Mouse (Mus musculus) hematopoietic stem cell, adult 5-6 weeks (primary cell): ENCODE results near the gene Cdan1. TPM values are rescaled to one million over a fixed set of nuclear protein-coding genes. Genes with fewer than 3 reads are reported as not detected.
"Not testable (repeated sequence)": the region's sequence is repeated elsewhere in the genome, so short reads cannot be mapped to it uniquely, and the experiment has no call there.

Experiments used
- ATAC-seq, 2 experiments: fragments of 125-278 bp in 1 of 2; replicated peaks in 1 of 2; 2 replicates each; pipeline ENCODE4 v1.8.0; 2016 to 2017; ENCODE audit warnings: inconsistent platforms in 2 of 2, mild to moderate bottlenecking in 2 of 2, moderate number of reproducible peaks in 2 of 2, low read depth in 1 of 2, moderate TSS enrichment in 1 of 2; ENCODE audit not compliant: low FRiP score in 2 of 2, poor library complexity in 2 of 2, severe bottlenecking in 2 of 2, insufficient read depth in 1 of 2, low TSS enrichment in 1 of 2
- total RNA-seq: library from RNA; stranded (forward); fragments of 172-1452, 232-1000 nt; gene quantifications from 2 replicates; pipeline ENCODE4 v1.2.3, GENCODE M21; 2017

Cdan1 gene
- total RNA-seq, 1 experiment from 2014 or later = 18.5 TPM

DNA sequence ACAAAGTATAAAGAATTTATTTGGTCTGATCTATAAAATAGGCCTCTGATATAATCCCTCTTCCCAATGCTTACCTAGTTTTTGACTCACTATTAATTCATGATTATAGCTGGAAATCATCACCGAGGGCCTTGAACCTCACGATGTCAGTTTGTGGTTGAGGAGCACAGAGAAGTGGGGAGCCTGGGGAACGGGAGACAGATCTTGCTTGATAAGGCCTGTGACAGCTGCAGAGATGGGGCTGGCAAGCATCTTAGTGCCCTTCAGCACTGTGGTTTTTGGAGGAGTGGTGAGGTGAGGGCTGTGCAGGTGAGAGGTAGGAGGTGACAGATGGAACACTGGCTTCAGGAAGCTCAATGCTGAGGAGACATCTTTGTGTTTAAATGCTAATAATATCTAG is 139.8 kb downstream of the Cdan1 start:
- no peak for ATAC-seq

DNA sequence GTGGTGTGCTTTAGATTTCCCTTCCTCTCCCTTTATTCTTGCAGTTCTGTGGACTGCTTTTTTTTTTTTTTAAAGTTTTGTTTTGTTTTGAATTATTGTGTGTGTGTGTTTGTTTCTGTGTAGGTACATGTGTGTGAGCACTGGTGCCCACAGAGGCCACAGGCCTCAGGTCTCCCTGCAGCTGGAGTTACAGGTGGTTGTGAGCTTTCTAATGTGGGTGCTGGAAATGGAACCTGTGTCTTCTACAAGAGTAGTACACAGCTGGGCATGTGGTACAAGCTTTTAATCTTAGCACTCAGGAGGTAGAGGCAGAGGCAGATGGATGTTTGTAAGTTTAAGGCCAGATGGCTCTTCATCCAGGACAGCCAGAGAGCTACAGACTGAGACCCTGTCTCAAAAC is 142.9 kb downstream of the Cdan1 start:
- ATAC-seq = no peak

DNA sequence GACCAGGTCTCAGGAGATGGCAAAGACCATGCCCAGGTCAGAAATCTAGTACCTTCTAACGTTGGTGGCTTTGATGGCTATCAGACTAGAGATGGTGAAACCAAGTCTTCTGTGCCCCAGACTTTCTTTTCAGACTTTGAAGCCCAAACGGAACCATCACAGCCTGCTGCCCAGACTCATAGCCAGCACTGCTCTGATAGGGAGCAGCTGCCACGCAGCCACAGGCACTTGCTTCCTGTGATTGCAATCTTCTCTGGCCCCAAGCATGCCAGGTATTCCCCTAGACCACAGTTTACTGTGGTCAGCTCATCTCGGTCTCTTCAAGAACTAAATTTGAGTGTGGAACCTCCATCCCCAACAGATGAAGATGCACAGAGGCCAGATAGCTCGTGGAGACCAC is 147.3 kb downstream of the Cdan1 start:
- ATAC-seq = no peak

DNA sequence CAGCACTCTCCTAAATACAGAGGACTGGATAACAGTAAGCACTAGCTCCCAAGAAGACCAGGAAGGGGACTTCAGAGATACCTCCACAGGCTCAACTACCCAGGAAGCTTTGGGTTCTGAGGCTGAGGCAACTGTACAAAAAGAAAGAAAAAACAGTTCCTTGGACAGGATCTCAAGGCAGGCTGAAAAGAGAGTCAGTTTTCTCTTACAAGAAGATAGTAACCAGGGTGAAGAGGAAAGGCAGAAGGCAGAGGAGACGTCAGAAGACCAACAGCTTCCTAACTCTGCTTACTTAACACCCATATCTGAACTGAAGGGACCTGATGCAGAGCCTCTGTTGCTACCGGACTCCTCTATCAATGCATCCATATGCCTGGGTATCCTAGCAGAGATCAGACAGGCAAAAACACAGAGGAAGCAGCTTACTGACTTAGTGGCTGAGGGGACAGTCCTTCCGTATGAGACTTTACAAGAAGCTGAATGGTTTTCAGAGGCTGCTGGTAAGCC is 149.5 kb downstream of the Cdan1 start:
- no peak for ATAC-seq

DNA sequence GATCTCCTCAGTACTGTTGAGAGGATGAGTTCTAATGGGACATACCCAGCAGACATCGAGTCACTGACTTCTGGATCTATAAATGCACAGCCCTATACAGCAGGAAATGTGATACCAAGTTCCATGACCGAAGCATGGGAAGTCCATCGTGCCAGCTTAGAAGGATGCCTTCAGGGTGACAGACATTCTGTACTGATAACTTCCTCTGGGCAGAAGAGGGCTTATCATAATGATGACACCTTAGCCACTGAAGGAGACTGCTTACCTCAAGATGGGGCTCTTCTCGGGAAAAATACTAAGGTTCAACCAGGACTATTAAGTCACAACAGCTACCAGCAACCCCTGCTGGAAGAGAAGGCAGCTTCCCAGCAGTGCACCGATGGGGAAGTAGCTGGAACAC is 152.2 kb downstream of the Cdan1 start:
- ATAC-seq = no peak; a peak in 1 of 4 replicates

DNA sequence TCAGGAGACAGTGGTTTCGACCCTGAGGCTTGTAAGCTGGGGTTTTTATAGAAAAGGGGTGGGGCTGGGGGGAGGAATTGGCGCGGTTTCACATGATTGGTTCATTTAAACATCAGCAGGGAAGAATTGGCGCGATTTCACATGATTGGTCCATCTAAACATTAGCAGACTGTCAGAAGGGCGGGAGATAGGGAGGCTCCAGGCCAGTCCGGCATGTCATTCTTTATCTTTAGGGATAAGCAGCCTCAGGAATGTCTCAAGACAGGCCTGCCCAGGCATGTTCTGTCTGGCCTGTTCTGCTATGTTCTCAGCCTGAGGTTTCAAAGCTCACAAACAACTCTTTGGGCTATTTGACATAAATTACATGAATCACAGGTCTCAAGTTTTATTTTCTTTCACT is 168.8 kb downstream of the Cdan1 start:
- not testable (repeated sequence) for ATAC-seq

DNA sequence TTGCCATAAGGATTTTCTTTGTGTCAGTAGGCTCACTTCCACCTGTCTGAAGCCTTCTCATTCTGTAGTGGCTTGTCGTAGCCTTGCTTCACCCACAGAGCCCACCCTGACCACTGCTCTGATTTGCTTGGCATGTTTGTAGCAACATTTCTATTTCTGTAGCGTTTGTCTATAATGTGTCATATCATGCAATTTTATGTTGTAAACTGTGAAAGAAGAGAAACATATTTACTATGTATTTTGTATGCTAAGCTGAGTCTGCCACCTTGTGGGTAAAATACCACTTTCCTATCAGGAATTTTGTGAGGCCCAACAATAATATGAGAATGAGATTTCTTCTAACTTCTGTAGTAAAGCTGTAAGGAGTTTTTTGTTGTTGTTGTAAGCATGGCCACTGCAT is 179.7 kb downstream of the Cdan1 start:
- no peak for ATAC-seq

DNA sequence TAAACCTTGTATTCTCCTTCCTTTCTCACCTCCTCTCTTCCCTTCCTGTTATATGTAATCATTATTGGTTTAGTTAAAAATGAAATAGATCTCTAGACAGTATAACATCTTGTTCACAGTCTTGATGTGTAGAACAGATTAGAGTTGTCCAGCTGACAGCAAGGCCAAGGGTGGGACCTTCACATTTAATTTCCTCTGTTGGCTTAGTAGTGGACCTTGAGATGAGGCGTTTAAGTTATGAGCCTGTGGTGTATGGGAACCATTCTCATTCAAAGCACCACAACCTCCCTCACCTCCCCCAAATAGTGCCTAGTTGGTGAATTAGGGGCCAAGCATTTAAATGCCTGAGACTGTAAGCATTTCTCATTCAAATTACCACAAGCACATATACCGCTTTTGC is 182.5 kb downstream of the Cdan1 start:
- no peak for ATAC-seq

Other genes with a start within 250 kb of the Cdan1 start
- gene Haus2, start 240.7 kb downstream of the Cdan1 start, total RNA-seq = 15.4 and 16.2 TPM in 2 replicates
- gene Lrrc57, start 240.6 kb downstream of the Cdan1 start, total RNA-seq = 18.3 and 20.9 TPM in 2 replicates
- gene Stard9, start 221.0 kb downstream of the Cdan1 start, total RNA-seq = 1.8 and 3.1 TPM in 2 replicates
- 9.4 and 10.1 TPM in 2 replicates for gene Ttbk2, start 476 bp upstream of the Cdan1 start, total RNA-seq
- gene Ubr1, start 120.6 kb upstream of the Cdan1 start, total RNA-seq = 32.1 and 39.5 TPM in 2 replicates
- 5.5 and 9.8 TPM in 2 replicates for gene Tmem62, start 126.9 kb upstream of the Cdan1 start, total RNA-seq
- gene Ccndbp1, start 158.3 kb upstream of the Cdan1 start, total RNA-seq = 76.1 and 98.5 TPM in 2 replicates
- gene Epb42, start 186.9 kb upstream of the Cdan1 start, total RNA-seq = 1.4 and 5.3 TPM in 2 replicates
- gene Tgm5, start 235.7 kb upstream of the Cdan1 start, total RNA-seq = not detected in 2 replicates